Mouse (Mus musculus): Measurements from ENCODE around the gene Tmem260. TPM values are rescaled to one million over a fixed set of nuclear protein-coding genes. Genes with fewer than 3 reads are reported as not detected.

Tmem260 gene
- total RNA-seq, 2 experiments from 2014 or later = 24.7 to 27.3 TPM

DNA sequence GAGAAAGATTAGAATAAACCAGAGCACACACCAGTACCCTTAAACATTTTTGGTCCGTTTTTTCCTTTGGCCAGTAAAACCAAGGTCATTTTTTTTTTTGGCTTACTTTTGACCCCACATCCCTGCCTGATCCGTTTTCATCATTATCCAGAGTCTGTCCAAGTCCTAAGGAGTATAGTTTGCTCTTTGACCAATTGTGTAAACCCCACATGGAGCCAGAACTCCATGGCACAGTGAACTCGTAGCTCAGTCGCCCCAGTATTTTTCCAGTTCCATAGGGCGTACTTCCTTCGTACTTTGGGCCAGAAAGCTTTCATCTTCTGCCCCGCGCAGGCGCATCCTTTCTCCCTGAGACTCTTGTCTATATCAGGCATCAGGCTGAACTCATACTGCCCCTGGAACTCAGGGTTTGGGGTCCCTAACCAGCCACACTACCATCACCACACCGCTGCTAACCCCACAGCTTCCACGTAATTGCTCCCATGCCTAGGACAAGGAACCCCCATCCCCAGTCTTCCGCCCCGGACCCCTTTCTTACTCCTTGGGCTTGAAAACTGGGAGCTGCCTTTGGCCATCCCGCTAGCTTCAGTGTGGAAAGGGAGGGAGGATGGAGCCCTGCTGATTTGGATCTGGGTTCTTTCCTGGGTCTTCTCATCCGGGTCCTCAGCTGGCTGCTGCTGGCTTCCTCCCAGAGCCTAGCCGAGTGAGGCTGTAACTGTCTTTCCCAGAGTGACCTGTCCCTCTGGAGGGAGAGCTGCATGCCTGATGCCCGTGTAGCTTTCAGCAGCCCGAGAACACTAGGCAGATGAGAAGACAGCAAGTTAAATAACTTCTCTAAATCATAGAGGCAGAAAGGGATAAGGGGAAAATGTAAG lies 58.0 kb downstream of the Tmem260 start:
- no peak for TF ChIP-seq CTCF (conservative IDR thresholded peaks at IDR 0.05)
- no peak for DNase-seq (ENCODE audit: low spot score in 2 of 2)
- Histone ChIP-seq H3K4me3 (no peak overlapping the region), H3K27ac (no peak overlapping the region)

DNA sequence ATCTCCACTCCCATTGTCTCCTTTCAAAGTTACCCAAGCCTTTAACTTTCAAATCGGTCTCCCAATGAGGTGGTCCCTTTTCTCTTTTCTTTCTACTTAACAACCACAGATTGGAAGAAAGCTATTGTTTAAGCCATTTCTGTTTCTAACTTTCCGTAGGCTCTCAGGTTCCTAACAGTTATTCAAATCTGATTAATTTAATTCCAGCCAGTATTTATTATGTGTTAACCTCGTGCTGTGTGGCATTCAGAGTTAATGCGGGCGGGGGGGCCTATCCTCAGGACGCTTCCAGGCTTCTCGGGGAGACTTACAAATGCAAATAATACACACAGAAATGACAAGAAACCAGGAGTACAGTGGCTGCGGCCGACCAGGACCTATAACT lies 58.6 kb downstream of the Tmem260 start:
- DNase-seq (ENCODE audit: low spot score in 2 of 2) = no peak
- Histone ChIP-seq H3K27ac (no peak overlapping the region), H3K4me3 (no peak overlapping the region)
- no peak for TF ChIP-seq CTCF (conservative IDR thresholded peaks at IDR 0.05)

DNA sequence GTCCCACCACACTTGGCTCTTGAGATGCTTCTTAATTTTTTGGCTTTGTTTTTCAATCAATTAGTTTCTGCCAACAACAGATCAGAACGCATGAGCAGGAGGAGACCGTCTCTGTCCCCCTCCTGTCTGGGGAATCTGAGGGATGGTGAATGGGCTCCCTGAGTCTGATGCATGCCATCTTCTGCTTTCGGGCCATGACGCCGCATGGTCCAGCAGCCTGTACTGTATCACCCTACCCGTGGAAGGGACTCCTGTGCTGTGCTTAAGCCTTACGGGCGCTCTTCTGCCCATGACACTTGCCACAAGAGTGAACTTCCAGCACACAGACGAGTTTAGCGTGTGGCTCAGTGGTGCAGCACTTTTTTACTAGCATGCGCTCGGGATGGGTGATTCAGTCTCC lies 59.7 kb downstream of the Tmem260 start:
- TF ChIP-seq CTCF (conservative IDR thresholded peaks at IDR 0.05) = no peak
- Histone ChIP-seq H3K27ac (no peak overlapping the region), H3K4me3 (no peak overlapping the region)
- DNase-seq (ENCODE audit: low spot score in 2 of 2) = no peak

DNA sequence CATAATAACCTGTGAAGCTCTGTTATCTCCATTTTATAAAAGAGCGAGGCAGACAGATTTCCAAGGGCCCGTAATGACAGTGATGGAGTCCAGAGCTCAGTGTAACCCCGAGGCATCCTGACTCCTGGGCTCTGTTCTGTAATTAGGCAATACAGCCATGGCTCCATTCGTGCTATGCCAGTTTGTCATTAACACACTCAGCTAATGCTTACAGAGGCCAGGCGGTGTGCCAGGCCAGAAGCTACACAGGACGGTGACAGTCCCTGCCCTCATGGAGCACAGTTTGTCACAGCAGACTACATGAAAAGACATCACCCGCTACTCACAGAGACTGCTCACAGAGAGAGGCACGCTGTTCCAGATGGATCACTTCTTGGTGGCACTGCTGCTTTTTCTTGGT lies 61.5 kb downstream of the Tmem260 start:
- Histone ChIP-seq H3K27ac (no peak overlapping the region), H3K4me3 (no peak overlapping the region)
- no peak for TF ChIP-seq CTCF (conservative IDR thresholded peaks at IDR 0.05)
- DNase-seq (ENCODE audit: low spot score in 2 of 2) = no peak

DNA sequence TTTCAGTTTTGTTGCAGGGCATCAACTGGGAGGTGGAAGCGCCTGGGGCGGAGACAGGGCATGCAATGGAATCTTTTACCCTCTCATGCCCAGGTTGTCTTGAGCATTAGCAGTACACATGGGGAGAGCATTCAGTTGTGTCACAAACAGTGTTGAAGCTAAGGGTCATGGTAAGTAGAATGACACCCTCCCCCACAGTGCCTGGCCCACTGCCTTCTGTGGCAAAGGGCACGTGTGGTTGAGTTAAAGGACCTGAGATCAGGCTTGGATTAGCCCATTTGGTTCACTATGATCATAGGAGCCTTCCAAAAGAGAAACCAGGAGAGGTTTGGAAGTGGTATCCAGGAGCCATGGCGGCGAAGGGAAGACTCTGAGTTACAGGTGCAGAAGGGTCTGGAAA lies 63.2 kb downstream of the Tmem260 start:
- Histone ChIP-seq H3K27ac (no peak overlapping the region), H3K4me3 (no peak overlapping the region)
- no peak for TF ChIP-seq CTCF (conservative IDR thresholded peaks at IDR 0.05)
- DNase-seq (ENCODE audit: low spot score in 2 of 2) = no peak

DNA sequence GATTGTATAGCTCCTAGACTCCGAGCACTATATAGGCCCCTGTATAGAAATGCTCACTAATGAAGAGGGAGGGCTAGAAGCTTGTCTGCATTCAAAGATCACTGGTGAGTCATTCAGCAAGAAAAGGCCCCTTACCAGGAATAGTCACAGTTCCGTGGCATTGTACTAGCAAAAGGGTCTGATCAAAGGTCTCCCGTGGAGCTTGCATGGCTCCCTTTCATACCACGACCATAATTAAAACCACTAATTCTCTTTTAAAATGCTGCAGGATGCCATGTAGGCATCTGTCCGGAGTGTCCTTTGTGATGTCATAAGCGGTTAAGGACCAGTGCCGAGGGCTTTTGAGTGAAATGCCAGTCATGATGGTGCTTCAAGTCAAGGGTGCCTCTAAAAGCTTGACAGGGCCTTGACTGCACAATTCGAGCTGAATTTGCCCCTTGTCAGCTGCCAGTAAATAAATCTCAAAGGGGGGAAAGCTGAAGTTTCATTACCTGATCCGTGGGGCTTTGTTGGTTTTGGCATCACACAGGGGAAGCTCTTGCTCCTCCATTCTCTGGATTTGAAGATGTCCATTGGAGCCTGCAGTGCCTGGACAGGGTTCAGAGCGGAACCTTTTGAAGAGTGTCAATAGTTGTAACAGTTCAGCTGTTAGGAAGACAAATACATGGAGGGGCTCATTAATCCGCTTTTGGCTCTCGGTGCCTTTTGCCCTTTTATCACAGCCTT lies 67.3 kb downstream of the Tmem260 start:
- no peak overlapping the region for H3K4me3 ChIP-seq
- DNase-seq (ENCODE audit: low spot score in 2 of 2) = no peak
- H3K27ac ChIP-seq = no peak overlapping the region
- TF ChIP-seq CTCF (conservative IDR thresholded peaks at IDR 0.05) = no peak

DNA sequence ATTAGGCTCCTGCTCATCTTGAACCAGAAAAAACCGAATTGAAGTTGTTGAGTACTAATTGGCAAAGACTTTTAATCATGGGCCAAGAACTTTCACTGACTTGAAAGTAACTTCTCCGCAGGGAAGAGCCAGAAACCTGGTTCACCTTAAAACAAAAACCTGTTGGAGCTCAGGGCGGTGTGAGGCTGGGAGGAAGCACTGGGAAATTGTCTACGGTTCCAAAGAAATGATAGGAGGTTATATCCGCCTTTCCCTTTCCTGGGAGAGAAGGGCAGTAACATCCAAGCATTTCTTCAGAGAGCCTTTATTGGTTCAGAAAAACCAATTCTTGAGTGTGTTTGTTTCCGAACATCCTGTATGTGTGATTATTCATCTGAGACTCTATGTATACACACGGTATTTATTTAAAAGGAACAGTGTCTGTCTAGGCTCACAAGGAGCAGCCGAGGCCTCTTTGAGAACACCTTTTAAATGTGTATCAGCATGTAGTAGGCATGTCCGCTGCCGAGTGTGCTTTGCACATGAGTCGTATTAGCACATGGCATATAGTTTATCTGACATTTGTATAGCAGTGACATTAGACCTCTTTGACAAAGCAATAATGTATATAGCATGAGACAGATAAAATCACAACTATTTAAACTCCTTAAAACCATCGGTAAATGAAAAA lies 68.0 kb downstream of the Tmem260 start:
- no peak for TF ChIP-seq CTCF (conservative IDR thresholded peaks at IDR 0.05)
- Histone ChIP-seq H3K4me3 (no peak overlapping the region), H3K27ac (no peak overlapping the region)
- no peak for DNase-seq (ENCODE audit: low spot score in 2 of 2)

DNA sequence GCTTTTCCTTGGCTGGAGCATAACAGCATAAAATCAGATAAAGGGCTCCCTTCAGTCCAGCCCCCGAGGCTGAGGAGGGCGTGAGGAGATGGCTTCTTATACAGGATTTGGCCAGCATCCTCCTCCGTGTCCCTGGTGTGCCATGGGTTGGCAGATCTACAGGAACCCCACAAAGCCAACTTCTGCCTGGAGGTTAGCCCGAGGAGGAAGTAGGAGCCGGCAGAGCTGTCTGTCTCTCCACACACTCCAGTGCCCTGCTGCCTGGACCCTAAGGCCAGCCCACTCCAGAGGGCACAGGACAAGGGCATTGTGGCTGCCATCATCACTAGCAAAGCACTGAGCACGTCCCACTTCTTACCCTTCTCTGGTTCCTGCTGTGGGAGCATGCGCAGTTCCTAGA lies 68.7 kb downstream of the Tmem260 start:
- DNase-seq (ENCODE audit: low spot score in 2 of 2) = no peak
- no peak overlapping the region for H3K27ac ChIP-seq
- no peak for TF ChIP-seq CTCF (conservative IDR thresholded peaks at IDR 0.05)
- no peak overlapping the region for H3K4me3 ChIP-seq

DNA sequence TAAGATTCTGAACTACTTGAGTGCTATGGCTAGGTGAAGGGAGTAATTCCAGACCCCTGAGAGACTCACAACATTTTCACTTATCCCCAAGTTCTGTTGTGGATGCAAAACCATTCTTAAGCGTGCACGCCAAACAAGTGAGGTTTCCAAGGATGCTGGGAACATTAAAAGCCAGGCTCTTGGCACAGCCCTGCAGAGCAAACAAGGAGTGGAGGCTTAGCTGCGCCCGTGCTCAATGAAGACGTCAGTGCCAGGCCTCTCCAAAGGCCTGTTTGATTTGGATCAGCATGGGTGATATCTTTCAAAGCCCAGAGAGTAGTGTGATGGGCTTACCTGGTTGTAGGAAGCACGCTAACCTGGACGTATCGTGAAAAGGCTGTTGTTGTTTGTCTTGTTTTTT lies 69.6 kb downstream of the Tmem260 start:
- DNase-seq (ENCODE audit: low spot score in 2 of 2) = no peak
- H3K4me3 ChIP-seq = no peak overlapping the region
- no peak for TF ChIP-seq CTCF (conservative IDR thresholded peaks at IDR 0.05)
- H3K27ac ChIP-seq = no peak overlapping the region

DNA sequence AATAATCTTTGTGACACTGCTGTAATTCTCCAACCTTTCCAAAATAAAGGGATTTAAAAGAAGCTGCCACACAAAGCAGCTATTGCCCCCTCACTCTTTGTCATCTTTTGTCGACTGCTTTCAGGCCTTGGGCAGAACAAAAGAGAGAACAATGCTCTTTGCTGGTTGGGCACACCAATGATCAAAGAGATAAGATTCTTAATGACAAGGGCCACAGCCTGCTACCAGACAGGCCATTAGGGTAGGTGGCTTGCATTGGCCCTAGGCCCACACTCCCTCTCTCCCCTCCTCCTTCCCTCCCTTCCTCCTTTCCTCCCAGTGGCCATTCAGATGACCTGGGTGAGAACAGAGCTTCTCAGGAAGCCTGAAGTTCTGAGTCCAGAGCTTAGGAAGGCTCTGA lies 77.4 kb downstream of the Tmem260 start:
- Histone ChIP-seq H3K4me3 (no peak overlapping the region), H3K27ac (no peak overlapping the region)
- no peak for TF ChIP-seq CTCF (conservative IDR thresholded peaks at IDR 0.05)
- no peak for DNase-seq (ENCODE audit: low spot score in 2 of 2)

DNA sequence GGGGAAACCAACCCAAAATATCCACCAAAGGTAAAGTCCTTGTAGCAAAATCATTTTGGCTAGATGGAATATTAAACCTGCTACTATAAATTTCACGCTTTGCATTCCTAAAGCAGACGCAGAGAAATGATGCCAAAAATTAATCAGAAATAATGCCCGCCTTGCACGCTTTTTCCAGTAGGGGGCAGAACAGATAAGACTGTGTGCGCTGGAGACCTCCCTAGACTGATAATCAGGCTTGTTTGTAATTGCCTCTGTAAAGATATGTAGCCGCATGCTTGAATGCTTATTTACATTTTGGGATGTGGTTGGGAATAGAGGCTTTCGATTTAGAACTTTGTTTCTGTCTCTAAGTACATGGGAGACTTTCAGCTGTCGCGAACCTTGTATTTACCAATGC lies 78.2 kb downstream of the Tmem260 start:
- TF ChIP-seq CTCF (conservative IDR thresholded peaks at IDR 0.05) = peak; percentile 87
- no peak overlapping the region for H3K27ac ChIP-seq
- peak; percentile 23 to 59 for DNase-seq (ENCODE audit: low spot score in 2 of 2)
- no peak overlapping the region for H3K4me3 ChIP-seq

DNA sequence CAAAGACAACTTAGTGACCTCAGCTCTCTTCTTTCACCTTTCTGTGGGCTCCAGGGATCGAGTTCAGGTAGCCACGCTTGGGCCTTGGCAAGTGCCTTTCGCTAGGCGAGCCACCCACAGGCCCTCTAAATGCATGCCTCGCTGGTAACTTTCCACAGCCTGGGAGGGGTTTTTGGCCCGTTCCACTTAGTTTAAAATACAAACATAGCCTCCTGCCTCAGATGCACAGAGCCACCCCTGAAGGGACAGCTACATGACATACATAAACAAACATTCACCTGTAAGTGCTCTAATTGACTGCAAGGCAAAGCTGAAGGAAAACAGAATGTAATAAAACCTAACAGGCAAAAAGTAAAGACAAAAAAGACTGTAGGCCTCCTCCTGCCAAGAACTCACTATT lies 79.1 kb downstream of the Tmem260 start:
- no peak for DNase-seq (ENCODE audit: low spot score in 2 of 2)
- H3K4me3 ChIP-seq = no peak overlapping the region
- H3K27ac ChIP-seq = no peak overlapping the region
- no peak for TF ChIP-seq CTCF (conservative IDR thresholded peaks at IDR 0.05)

DNA sequence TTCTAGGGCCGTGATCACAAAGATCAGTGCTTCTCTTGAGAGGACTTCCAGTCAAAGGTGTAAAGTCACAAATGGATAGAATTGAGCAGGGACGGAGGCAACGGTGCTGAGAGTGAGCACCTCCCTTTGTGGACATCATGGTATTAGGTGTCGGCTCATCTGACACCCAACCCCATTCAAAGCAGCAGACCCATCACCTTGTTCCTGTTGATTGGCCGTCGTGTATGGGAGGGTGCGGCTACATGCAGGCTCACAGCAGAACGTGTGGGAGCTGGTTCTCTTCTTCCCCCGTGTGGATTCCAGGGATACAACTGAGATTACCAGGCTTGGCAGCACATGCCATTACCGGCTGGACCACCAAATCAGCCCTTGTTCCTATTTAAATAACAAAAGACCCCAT lies 84.7 kb downstream of the Tmem260 start:
- TF ChIP-seq CTCF (conservative IDR thresholded peaks at IDR 0.05) = no peak
- no peak for DNase-seq (ENCODE audit: low spot score in 2 of 2)
- Histone ChIP-seq H3K27ac (no peak overlapping the region), H3K4me3 (no peak overlapping the region)

All from layer of hippocampus, adult 2 months (tissue).